In the genomic region with DNA sequence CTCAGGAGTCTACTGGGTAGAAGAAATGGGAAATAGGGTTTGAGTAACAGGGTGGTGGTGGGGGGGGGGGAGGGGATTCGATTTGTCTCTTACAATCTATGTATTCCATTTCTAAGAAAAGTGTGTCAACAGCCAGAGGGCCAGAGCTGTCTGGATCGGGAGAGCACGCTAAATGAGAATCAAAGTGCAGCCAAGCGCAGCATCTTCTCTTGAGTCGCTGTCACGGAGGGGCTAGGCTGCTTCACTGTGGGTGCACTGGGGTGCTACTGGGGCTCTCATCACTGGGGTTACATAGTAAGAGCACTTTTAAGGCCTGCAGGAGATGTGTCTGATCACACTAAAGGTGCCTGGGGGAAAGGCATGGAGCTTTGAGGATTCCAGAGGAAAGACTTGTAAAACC, we compare ENCODE assay signal across 17 mouse cellular contexts.
"Had no signal": no experiment of that assay in that cellular context is flagged by ENCODE, and none has a peak within 500 bp of the region (broad histone marks: within the 10 kb centered on the region; RNA-seq: fewer than 3 reads in every experiment).

No protein-coding gene starts in this region.

- H3K9ac ChIP-seq: liver, embryonic 13.5 days; midbrain, embryonic 12.5 days; stomach, embryonic 15.5 days had no signal

- ATAC-seq: intestine, postnatal 0 days had no signal

- H3K27me3 ChIP-seq: liver, embryonic 13.5 days; midbrain, embryonic 12.5 days; stomach, embryonic 15.5 days had no signal

- H3K4me2 ChIP-seq: liver, embryonic 13.5 days; midbrain, embryonic 12.5 days; stomach, embryonic 15.5 days had no signal

- H3K27ac ChIP-seq: kidney, postnatal 0 days; layer of hippocampus, adult 2 months; liver, embryonic 13.5 days; midbrain, embryonic 12.5 days; stomach, embryonic 15.5 days had no signal

- H3K36me3 ChIP-seq: liver, embryonic 13.5 days; midbrain, embryonic 12.5 days; stomach, embryonic 15.5 days had no signal

- H3K4me3 ChIP-seq: layer of hippocampus, adult 2 months; liver, embryonic 13.5 days; midbrain, embryonic 12.5 days; stomach, embryonic 15.5 days had no signal

- H3K4me1 ChIP-seq: midbrain, embryonic 12.5 days had no signal

- H3K9me3 ChIP-seq: liver, embryonic 13.5 days; midbrain, embryonic 12.5 days; stomach, embryonic 15.5 days had no signal

- DNase-seq: kidney, adult 2 months; kidney, postnatal 25 days; layer of hippocampus, adult 9-11 months; liver, embryonic 13.5 days; lung, adult 2 months; lung, postnatal 14 days; lung, postnatal 4 days; right cerebral cortex, adult 18-20 months; right cerebral cortex, postnatal 14 days; right cerebral cortex, postnatal 4 days; spleen, adult 18-20 months; thymus, postnatal 25 days had no signal
